Mouse (Mus musculus) stomach, embryonic 14.5 days (tissue): ENCODE data around the gene Macrod2. TPM values are rescaled to one million over a fixed set of nuclear protein-coding genes. Genes with fewer than 3 reads are reported as not detected.

Source experiments
- ATAC-seq: fragments of 200-750 bp; cut with Nextera tagmentation; 2 replicates; pipeline ENCODE4 v1.8.0; 2017; ENCODE audit warnings: low read depth, moderate TSS enrichment; ENCODE audit not compliant: insufficient number of reproducible peaks, insufficient read depth, low FRiP score
- H3K27ac ChIP-seq: fragments of 300-500 bp; sonication (generic); 2 replicates; pipeline ENCODE4 v1.5.1; 2014; ENCODE audit warnings: mild to moderate bottlenecking, low read length, moderate library complexity, mixed read lengths
- H3K27me3 ChIP-seq: fragments of 300-500 bp; sonication (generic); 2 replicates; pipeline ENCODE4 v1.6.1; 2014; ENCODE audit warnings: low read length, control low read depth, mixed read lengths; ENCODE audit not compliant: control insufficient read depth, insufficient read depth
- H3K36me3 ChIP-seq: fragments of 300-500 bp; sonication (generic); 2 replicates; pipeline ENCODE4 v1.6.1; 2014; ENCODE audit warnings: mild to moderate bottlenecking, control low read depth, low read length, moderate library complexity, mixed read lengths; ENCODE audit not compliant: control insufficient read depth, insufficient read depth
- H3K4me1 ChIP-seq: fragments of 300-500 bp; sonication (generic); 2 replicates; pipeline ENCODE4 v1.6.1; 2014; ENCODE audit warnings: low read length, control low read depth, mixed read lengths; ENCODE audit not compliant: control insufficient read depth, insufficient read depth
- H3K4me2 ChIP-seq: fragments of 300-500 bp; sonication (generic); replicated peaks from 2 replicates; pipeline ENCODE4 v1.6.1; 2014; ENCODE audit warnings: low read depth, low read length, control low read depth
- H3K4me3 ChIP-seq: fragments of 300-500 bp; sonication (generic); 2 replicates; pipeline ENCODE4 v1.5.1; 2014; ENCODE audit warnings: low read depth, low read length, control low read depth
- H3K9ac ChIP-seq: fragments of 300-500 bp; sonication (generic); replicated peaks from 2 replicates; pipeline ENCODE4 v1.6.1; 2014; ENCODE audit warnings: low read depth, mild to moderate bottlenecking, control low read depth, low read length, moderate library complexity, mixed read lengths
- H3K9me3 ChIP-seq: fragments of 300-500 bp; sonication (generic); 2 replicates; pipeline ENCODE4 v1.6.1; 2016; ENCODE audit warnings: low read depth, low read length, control low read depth; ENCODE audit not compliant: control insufficient read depth
- WGBS: fragments of 180-500 bp; shearing (Covaris S2); extraction: QIAGEN DNeasy Blood & Tissue Kit; methylation state at CpG from one replicate; pipeline ENCODE4 v1.1.7; 2014; 5-methylcytosine and 5-hydroxymethylcytosine counted together
- polyA plus RNA-seq: library from polyadenylated mRNA; unstranded; fragments of >200 nt; fragmentation: Nextera tagmentation; extraction: Ambion mirVana; gene quantifications from 2 replicates; pipeline ENCODE4 v1.2.1, GENCODE M21; 2014

The Macrod2 gene
- polyA plus RNA-seq, 1 experiment from 2014 or later: 40.9 TPM

- Histone ChIP-seq H3K9ac (no peak overlapping the region), H3K9me3 (no peaks in the 10 kb centered on the region), H3K36me3 (no peaks in the 10 kb centered on the region), H3K4me3 (no peak overlapping the region), H3K27ac (no peak overlapping the region), H3K4me2 (no peak overlapping the region), H3K27me3 (no peaks in the 10 kb centered on the region), H3K4me1 (no peaks in the 10 kb centered on the region)
- ATAC-seq: no peak
- WGBS: 78% methylated on average over 6 of the region's 6 CpGs
Measured at GRCm38 (mm10) chr2:141911831-141912447, 1516.8 kb downstream of the Macrod2 start.

GRCm38 (mm10) chr2:141913486-141913885, 1518.4 kb downstream of the Macrod2 start:
- no peak overlapping the region for H3K9ac ChIP-seq
- H3K4me3 ChIP-seq: no peak overlapping the region
- H3K4me1 ChIP-seq: no peaks in the 10 kb centered on the region
- no peaks in the 10 kb centered on the region for H3K27me3 ChIP-seq
- no peak overlapping the region for H3K27ac ChIP-seq
- no peaks in the 10 kb centered on the region for H3K9me3 ChIP-seq
- WGBS: 49% methylated on average over 3 of the region's 3 CpGs
- H3K4me2 ChIP-seq: no peak overlapping the region
- no peak for ATAC-seq
- no peaks in the 10 kb centered on the region for H3K36me3 ChIP-seq

GRCm38 (mm10) chr2:141913894-141914293, 1518.8 kb downstream of the Macrod2 start:
- H3K4me1 ChIP-seq: no peaks in the 10 kb centered on the region
- WGBS: 71% methylated on average over 6 of the region's 6 CpGs
- H3K27ac ChIP-seq: no peak overlapping the region
- no peak for ATAC-seq
- no peaks in the 10 kb centered on the region for H3K36me3 ChIP-seq
- H3K27me3 ChIP-seq: no peaks in the 10 kb centered on the region
- no peaks in the 10 kb centered on the region for H3K9me3 ChIP-seq
- H3K4me3 ChIP-seq: no peak overlapping the region
- H3K4me2 ChIP-seq: no peak overlapping the region
- H3K9ac ChIP-seq: no peak overlapping the region

GRCm38 (mm10) chr2:141920377-141920992, 1525.4 kb downstream of the Macrod2 start:
- H3K4me1 ChIP-seq: no peaks in the 10 kb centered on the region
- H3K27ac ChIP-seq: no peak overlapping the region
- no peak for ATAC-seq
- no peaks in the 10 kb centered on the region for H3K9me3 ChIP-seq
- no peak overlapping the region for H3K4me3 ChIP-seq
- no peak overlapping the region for H3K4me2 ChIP-seq
- no peak overlapping the region for H3K9ac ChIP-seq
- no peaks in the 10 kb centered on the region for H3K36me3 ChIP-seq
- H3K27me3 ChIP-seq: no peaks in the 10 kb centered on the region
- WGBS: 72% methylated on average over 2 of the region's 2 CpGs

GRCm38 (mm10) chr2:141935130-141935529, 1540.0 kb downstream of the Macrod2 start:
- no peak for ATAC-seq
- H3K4me3 ChIP-seq: no peak overlapping the region
- H3K36me3 ChIP-seq: no peaks in the 10 kb centered on the region
- H3K4me2 ChIP-seq: no peak overlapping the region
- WGBS: 73% methylated on average over 2 of the region's 2 CpGs
- H3K9me3 ChIP-seq: no peaks in the 10 kb centered on the region
- H3K27ac ChIP-seq: no peak overlapping the region
- no peaks in the 10 kb centered on the region for H3K4me1 ChIP-seq
- H3K27me3 ChIP-seq: no peaks in the 10 kb centered on the region
- H3K9ac ChIP-seq: no peak overlapping the region

GRCm38 (mm10) chr2:141954795-141955194, 1559.7 kb downstream of the Macrod2 start:
- no peak overlapping the region for H3K4me2 ChIP-seq
- no peak overlapping the region for H3K9ac ChIP-seq
- no peak overlapping the region for H3K4me3 ChIP-seq
- WGBS: 60% methylated on average over 1 of the region's 1 CpGs
- no peaks in the 10 kb centered on the region for H3K9me3 ChIP-seq
- ATAC-seq: no peak
- no peaks in the 10 kb centered on the region for H3K36me3 ChIP-seq
- no peaks in the 10 kb centered on the region for H3K4me1 ChIP-seq
- no peak overlapping the region for H3K27ac ChIP-seq
- H3K27me3 ChIP-seq: no peaks in the 10 kb centered on the region

- Histone ChIP-seq H3K27ac (no peak overlapping the region), H3K4me1 (no peaks in the 10 kb centered on the region), H3K27me3 (no peaks in the 10 kb centered on the region), H3K4me3 (no peak overlapping the region), H3K9me3 (no peaks in the 10 kb centered on the region), H3K4me2 (no peak overlapping the region), H3K9ac (no peak overlapping the region), H3K36me3 (no peaks in the 10 kb centered on the region)
- 39% methylated on average over 3 of the region's 3 CpGs for WGBS
- ATAC-seq: no peak
Measured at GRCm38 (mm10) chr2:141955197-141955596, 1560.1 kb downstream of the Macrod2 start.

GRCm38 (mm10) chr2:141962868-141963267, 1567.8 kb downstream of the Macrod2 start:
- H3K4me3 ChIP-seq: no peak overlapping the region
- no peak overlapping the region for H3K4me2 ChIP-seq
- 24% methylated on average over 1 of the region's 1 CpGs for WGBS
- H3K27ac ChIP-seq: no peak overlapping the region
- H3K9me3 ChIP-seq: no peaks in the 10 kb centered on the region
- H3K27me3 ChIP-seq: no peaks in the 10 kb centered on the region
- H3K36me3 ChIP-seq: no peaks in the 10 kb centered on the region
- H3K9ac ChIP-seq: no peak overlapping the region
- ATAC-seq: no peak
- H3K4me1 ChIP-seq: no peaks in the 10 kb centered on the region
